Mouse (Mus musculus): ENCODE results near the gene Nop53.

DNA sequence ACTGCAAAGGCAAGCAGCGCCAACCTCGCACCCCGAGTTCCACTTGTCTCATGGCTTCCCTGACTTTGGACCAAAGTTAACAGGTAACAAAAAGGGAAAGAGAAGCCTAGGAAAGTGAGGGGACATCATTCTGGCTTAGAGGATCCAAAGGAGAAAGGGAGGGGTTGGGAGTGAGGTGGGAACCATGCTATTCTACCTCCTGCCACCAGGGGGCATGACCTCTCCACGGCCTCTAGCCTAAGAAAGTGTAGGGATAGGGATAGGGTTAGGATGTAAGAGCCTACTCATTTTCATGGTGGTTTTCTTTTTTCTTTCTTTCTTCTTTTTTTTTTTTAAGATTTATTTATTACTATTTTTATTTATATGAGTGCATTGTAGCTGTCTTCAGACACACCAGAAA lies 30.0 kb upstream of the Nop53 start:
- peak; percentile 76 for TF ChIP-seq CTCF (IDR thresholded peaks at IDR 0.05; ENCODE audit: low read depth, low read length)
- no peak for TF ChIP-seq EP300 (IDR thresholded peaks at IDR 0.05; ENCODE audit: insufficient read depth, low read depth, low read length)
- no peak for TF ChIP-seq POLR2A (IDR thresholded peaks at IDR 0.05; ENCODE audit: insufficient read depth, low read length)
